Mouse (Mus musculus) myocyte (in vitro differentiated cells): ENCODE results near the gene Bbs9.

Experiments
- CEBPB ChIP-seq: IDR thresholded peaks from 2 replicates; pipeline ENCODE4 v1.6.1; 2011; ENCODE audit warnings: mild to moderate bottlenecking, moderate library complexity; ENCODE audit not compliant: poor library complexity, insufficient read depth, severe bottlenecking
- E2F4 ChIP-seq: IDR thresholded peaks from one replicate; pipeline ENCODE4 v1.6.1; 2011; ENCODE audit warnings: mild to moderate bottlenecking, control low read depth, moderate library complexity; ENCODE audit not compliant: insufficient read depth
- MAX ChIP-seq: IDR thresholded peaks from one replicate; pipeline ENCODE4 v1.6.1; 2011; ENCODE audit warnings: low read depth, mild to moderate bottlenecking, control low read depth
- MYOD1 ChIP-seq, 3 experiments: IDR thresholded peaks; one replicate each; pipeline ENCODE4 v1.6.1; 2011; ENCODE audit warnings: control low read depth in 2 of 3, low read depth in 2 of 3, mild to moderate bottlenecking in 2 of 3, moderate library complexity in 1 of 3; ENCODE audit not compliant: insufficient read length in 2 of 3, control insufficient read depth in 1 of 3
- POLR2A ChIP-seq: IDR thresholded peaks from one replicate; pipeline ENCODE4 v1.6.1; 2011; ENCODE audit warnings: low read depth, mild to moderate bottlenecking, control low read depth, moderate library complexity; ENCODE audit not compliant: insufficient read length
- POLR2AphosphoS2 ChIP-seq: IDR thresholded peaks from one replicate; pipeline ENCODE4 v1.6.1; 2011; ENCODE audit warnings: low read depth, control low read depth; ENCODE audit not compliant: insufficient read length
- REST ChIP-seq: IDR thresholded peaks from one replicate; pipeline ENCODE4 v1.6.1; 2011; ENCODE audit warnings: mild to moderate bottlenecking, control low read depth, moderate library complexity; ENCODE audit not compliant: insufficient read depth, insufficient read length
- SRF ChIP-seq: IDR thresholded peaks from one replicate; pipeline ENCODE4 v1.6.1; 2011; ENCODE audit warnings: low read depth; ENCODE audit not compliant: control insufficient read depth, insufficient read length
- TCF12 ChIP-seq: IDR thresholded peaks from one replicate; pipeline ENCODE4 v1.6.1; 2011; ENCODE audit warnings: mild to moderate bottlenecking, control low read depth; ENCODE audit not compliant: poor library complexity, insufficient read depth, severe bottlenecking
- TCF3 ChIP-seq: IDR thresholded peaks from one replicate; pipeline ENCODE4 v1.6.1; 2011; ENCODE audit warnings: low read depth, control low read depth; ENCODE audit not compliant: insufficient read length
- USF1 ChIP-seq: IDR thresholded peaks from one replicate; pipeline ENCODE4 v1.6.1; 2011; ENCODE audit warnings: low read depth, mild to moderate bottlenecking, control low read depth, moderate library complexity

- TF ChIP-seq POLR2AphosphoS2 = no peak
- TF ChIP-seq POLR2A = no peak
- TF ChIP-seq CEBPB = no peak
- no peak for TF ChIP-seq MAX
- no peak for TF ChIP-seq TCF3
- TF ChIP-seq USF1 = no peak
- TF ChIP-seq SRF = no peak
- TF ChIP-seq E2F4 = no peak
- no peak for TF ChIP-seq TCF12
- no peak for TF ChIP-seq MYOD1 (IDR thresholded peaks at IDR 0.05; ENCODE audit: control insufficient read depth in 1 of 3, insufficient read length in 2 of 3, low read depth in 2 of 3)
- TF ChIP-seq REST = no peak
Measured at GRCm38 (mm10) chr9:22819539-22819938, 344.0 kb downstream of the Bbs9 start.
